Mouse (Mus musculus) midbrain, postnatal 0 days (tissue): ENCODE data around the gene Dop1b. TPM values are rescaled to one million over a fixed set of nuclear protein-coding genes. Genes with fewer than 3 reads are reported as not detected.

ENCODE experiments used
- ATAC-seq: fragments of 200-750 bp; cut with Nextera tagmentation; 2 replicates; pipeline ENCODE4 v1.8.0; 2017; ENCODE audit warnings: moderate number of reproducible peaks, mild to moderate bottlenecking, moderate TSS enrichment, moderate library complexity; ENCODE audit not compliant: low FRiP score
- DNase-seq: peaks from one replicate; pipeline ENCODE4 v3.0.0-alpha.2; 2015; ENCODE audit warnings: low spot score
- H3K27ac ChIP-seq: fragments of 300-500 bp; sonication (generic); 2 replicates; pipeline ENCODE4 v1.5.1; 2014; ENCODE audit warnings: low read depth, mild to moderate bottlenecking, low read length, mixed read lengths
- H3K27me3 ChIP-seq: fragments of 300-500 bp; sonication (generic); 2 replicates; pipeline ENCODE4 v1.6.1; 2014; ENCODE audit warnings: low read length, control low read depth, mixed read lengths; ENCODE audit not compliant: insufficient read depth
- H3K36me3 ChIP-seq: fragments of 300-500 bp; sonication (generic); 2 replicates; pipeline ENCODE4 v1.6.1; 2014; ENCODE audit warnings: low read length, control low read depth, mixed read lengths; ENCODE audit not compliant: insufficient read depth
- H3K4me1 ChIP-seq: fragments of 300-500 bp; sonication (generic); 2 replicates; pipeline ENCODE4 v1.6.1; 2014; ENCODE audit warnings: mild to moderate bottlenecking, control low read depth, antibody characterized with exemption, low read length, mixed read lengths; ENCODE audit not compliant: insufficient read depth
- H3K4me2 ChIP-seq: fragments of 300-500 bp; sonication (generic); 2 replicates; pipeline ENCODE4 v1.6.1; 2014; ENCODE audit warnings: low read depth, mild to moderate bottlenecking, low read length, mixed read lengths; ENCODE audit not compliant: poor library complexity, severe bottlenecking
- H3K4me3 ChIP-seq: fragments of 300-500 bp; sonication (generic); 2 replicates; pipeline ENCODE4 v1.5.1; 2014; ENCODE audit warnings: low read depth, mild to moderate bottlenecking, low read length, moderate library complexity
- H3K9ac ChIP-seq: fragments of 300-500 bp; sonication (generic); replicated peaks from 2 replicates; pipeline ENCODE4 v1.6.1; 2014; ENCODE audit warnings: mild to moderate bottlenecking, low read length, moderate library complexity, mixed read lengths; ENCODE audit not compliant: poor library complexity, severe bottlenecking
- H3K9me3 ChIP-seq: fragments of 300-500 bp; sonication (generic); 2 replicates; pipeline ENCODE4 v1.6.1; 2016; ENCODE audit warnings: low read length, control low read depth
- CTCF ChIP-seq: IDR thresholded peaks from 2 replicates; pipeline ENCODE4 v1.5.1; 2016; ENCODE audit warnings: antibody characterized with exemption, mild to moderate bottlenecking
- WGBS: fragments of 180-500 bp; shearing (Covaris S2); extraction: QIAGEN DNeasy Blood & Tissue Kit; methylation state at CpG from one replicate; pipeline ENCODE4 v1.1.7; 2014; 5-methylcytosine and 5-hydroxymethylcytosine counted together
- polyA plus RNA-seq: library from polyadenylated mRNA; unstranded; fragments of >200 nt; fragmentation: Nextera tagmentation; extraction: Ambion mirVana; gene quantifications from 2 replicates; pipeline ENCODE4 v1.2.1, GENCODE M21; 2015
- total RNA-seq: library from RNA; depleted of rRNA; stranded (reverse); fragments of >200 nt; gene quantifications from 2 replicates; pipeline ENCODE4 v1.2.3, GENCODE M21; 2014

Gene Dop1b
- total and polyA plus RNA-seq, 2 experiments from 2014 or later: 27.8 to 102 TPM

- ATAC-seq: no peak
- H3K9me3 ChIP-seq: no peaks in the 10 kb centered on the region
- no peaks in the 10 kb centered on the region for H3K4me1 ChIP-seq
- no peak overlapping the region for H3K4me3 ChIP-seq
- no peak for DNase-seq
- H3K27ac ChIP-seq: no peak overlapping the region
- no peak for TF ChIP-seq CTCF
- no peak overlapping the region for H3K9ac ChIP-seq
- WGBS: 33% methylated on average over 5 of the region's 5 CpGs
- no peak overlapping the region for H3K4me2 ChIP-seq
- peaks cover 15% of the 10 kb centered on the region for H3K36me3 ChIP-seq
- no peaks in the 10 kb centered on the region for H3K27me3 ChIP-seq
Measured at GRCm38 (mm10) chr16:93789971-93790755, 78.5 kb downstream of the Dop1b start.

DNA sequence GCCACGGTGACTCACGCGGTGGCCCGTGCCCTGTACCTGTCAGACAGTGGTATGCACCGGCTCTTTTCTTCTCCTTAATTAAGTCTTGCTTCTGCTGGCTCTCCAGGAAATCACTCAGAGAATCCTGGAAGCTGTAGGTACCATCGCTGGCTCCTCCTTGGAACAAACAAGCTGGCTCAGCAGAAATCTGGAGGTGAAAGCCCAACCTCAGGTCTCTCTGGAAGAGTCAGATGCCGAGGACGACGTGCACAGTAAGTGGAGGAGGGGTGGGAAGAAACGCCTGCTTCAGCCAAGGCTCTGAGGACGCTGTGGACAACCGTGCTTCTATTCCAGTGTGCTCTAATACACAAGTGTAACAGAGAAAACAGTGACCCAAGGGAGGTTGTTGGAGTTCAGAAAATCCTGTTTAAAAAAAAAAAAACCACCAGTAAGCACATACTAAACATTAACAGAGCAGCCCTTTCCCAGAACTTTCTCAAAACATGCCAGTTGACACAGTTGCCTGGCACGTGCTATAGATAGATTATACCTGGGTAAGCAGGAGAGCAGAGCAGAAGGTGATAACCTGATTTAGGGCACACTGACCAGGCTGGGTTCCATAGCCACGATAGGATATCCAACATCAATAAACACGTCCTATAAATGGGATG lies 81.4 kb downstream of the Dop1b start:
- no peak for ATAC-seq
- TF ChIP-seq CTCF: no peak
- H3K4me2 ChIP-seq: no peak overlapping the region
- H3K4me3 ChIP-seq: no peak overlapping the region
- no peaks in the 10 kb centered on the region for H3K4me1 ChIP-seq
- no peak for DNase-seq
- peaks cover 17% of the 10 kb centered on the region for H3K36me3 ChIP-seq
- 71% methylated on average over 15 of the region's 15 CpGs for WGBS
- no peaks in the 10 kb centered on the region for H3K9me3 ChIP-seq
- H3K27me3 ChIP-seq: no peaks in the 10 kb centered on the region
- no peak overlapping the region for H3K9ac ChIP-seq
- no peak overlapping the region for H3K27ac ChIP-seq

DNA sequence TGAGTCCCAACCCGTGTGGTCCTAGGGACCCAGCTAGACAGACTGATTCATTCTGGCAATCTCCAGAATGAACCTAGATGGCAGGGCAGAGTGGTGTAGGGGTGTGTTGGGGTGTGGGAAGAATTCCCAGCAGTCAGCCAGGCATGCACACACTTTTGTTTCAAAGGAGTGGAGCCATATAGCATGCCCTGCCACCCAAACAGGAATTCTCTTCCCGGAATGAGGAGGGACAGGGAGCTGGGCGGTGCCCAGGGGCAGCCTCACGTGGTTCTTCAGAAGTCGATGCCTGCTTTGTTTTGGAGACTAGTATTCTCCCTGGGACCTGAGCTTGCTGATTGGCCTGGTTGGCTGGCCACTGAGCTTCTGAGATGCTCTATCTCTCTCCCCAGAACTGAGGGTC lies 83.1 kb downstream of the Dop1b start:
- H3K9ac ChIP-seq: no peak overlapping the region
- no peaks in the 10 kb centered on the region for H3K4me1 ChIP-seq
- no peak overlapping the region for H3K4me2 ChIP-seq
- no peak for TF ChIP-seq CTCF
- no peaks in the 10 kb centered on the region for H3K27me3 ChIP-seq
- H3K9me3 ChIP-seq: no peaks in the 10 kb centered on the region
- WGBS: 58% methylated on average over 5 of the region's 5 CpGs
- peaks cover 23% of the 10 kb centered on the region for H3K36me3 ChIP-seq
- ATAC-seq (no peak), DNase-seq (no peak)
- no peak overlapping the region for H3K4me3 ChIP-seq
- no peak overlapping the region for H3K27ac ChIP-seq

DNA sequence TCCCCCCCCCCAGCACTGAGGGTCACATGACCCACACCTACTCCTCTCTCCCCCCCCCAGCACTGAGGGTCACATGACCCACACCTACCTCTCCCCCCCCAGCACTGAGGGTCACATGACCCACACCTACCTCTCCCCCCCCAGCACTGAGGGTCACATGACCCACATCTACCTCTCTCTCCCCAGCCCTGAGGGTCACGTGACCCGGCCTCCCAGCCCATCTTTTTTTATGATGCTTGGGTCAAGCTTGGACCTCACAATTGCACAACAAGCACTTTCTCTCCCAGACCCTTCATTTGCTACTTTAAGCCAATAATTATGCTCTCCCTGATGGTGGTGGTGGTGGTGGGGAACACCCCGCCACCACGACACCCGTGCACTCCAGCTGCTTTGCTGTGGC lies 83.7 kb downstream of the Dop1b start:
- H3K4me2 ChIP-seq: no peak overlapping the region
- no peak overlapping the region for H3K27ac ChIP-seq
- no peaks in the 10 kb centered on the region for H3K4me1 ChIP-seq
- no peak overlapping the region for H3K9ac ChIP-seq
- TF ChIP-seq CTCF: no peak
- H3K4me3 ChIP-seq: no peak overlapping the region
- no peaks in the 10 kb centered on the region for H3K27me3 ChIP-seq
- no peaks in the 10 kb centered on the region for H3K9me3 ChIP-seq
- DNase-seq (no peak), ATAC-seq (no peak)
- peaks cover 28% of the 10 kb centered on the region for H3K36me3 ChIP-seq
- 94% methylated on average over 5 of the region's 5 CpGs for WGBS

DNA sequence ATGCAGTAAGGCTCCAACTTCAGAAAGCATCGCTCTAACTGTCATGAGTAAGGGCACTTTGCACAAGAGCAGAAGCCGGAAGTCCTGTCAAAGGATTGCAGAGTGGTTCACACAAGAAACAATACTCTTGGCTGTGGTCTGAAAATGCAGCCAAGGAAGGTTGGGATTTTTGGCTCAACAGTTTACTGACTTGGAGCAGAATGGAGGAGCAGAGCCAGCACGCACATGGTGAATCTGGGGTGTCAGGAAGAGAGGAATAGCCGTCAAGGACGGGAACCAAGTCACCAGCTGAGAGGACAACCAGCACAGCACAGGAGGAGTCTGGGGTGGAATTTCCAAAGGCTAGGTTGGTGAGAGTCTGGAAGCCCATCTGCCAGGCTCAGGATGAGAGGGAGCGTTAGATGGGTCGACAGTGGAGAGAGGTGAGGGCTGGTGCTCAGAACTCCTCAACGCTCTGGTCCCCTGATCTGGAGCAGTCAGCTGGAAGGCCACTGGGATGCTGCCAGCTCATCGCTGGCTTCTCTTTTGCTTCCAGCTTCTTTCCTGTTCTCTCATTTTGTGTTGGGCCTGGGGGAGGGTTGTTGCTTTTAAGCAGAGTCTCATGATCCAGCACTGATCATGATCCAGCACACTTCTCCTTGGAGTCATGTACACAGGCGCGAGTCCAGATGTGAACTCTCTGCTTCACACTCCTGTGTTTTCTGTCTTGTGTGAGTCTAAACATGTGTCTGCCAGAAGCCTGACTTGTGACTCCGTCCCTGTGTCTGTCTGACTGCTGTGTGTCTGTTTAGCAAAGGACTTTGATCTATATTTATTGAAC lies 85.5 kb downstream of the Dop1b start:
- Histone ChIP-seq H3K4me3 (no peak overlapping the region), H3K27ac (no peak overlapping the region), H3K9ac (no peak overlapping the region), H3K36me3 (peaks cover 35% of the 10 kb centered on the region), H3K27me3 (no peaks in the 10 kb centered on the region), H3K4me1 (no peaks in the 10 kb centered on the region), H3K9me3 (no peaks in the 10 kb centered on the region), H3K4me2 (no peak overlapping the region)
- WGBS: 77% methylated on average over 12 of the region's 12 CpGs
- TF ChIP-seq CTCF: no peak
- ATAC-seq (no peak), DNase-seq (peak; percentile 34)
